Mouse (Mus musculus) MN1 (cell line): ENCODE measurements around the gene Tmprss11c.
A peak's percentile ranks its signal among the peaks of the same experiment; 100 is the strongest.
"Not testable (repeated sequence)": the region's sequence is repeated elsewhere in the genome, so short reads cannot be mapped to it uniquely, and the experiment has no call there.

Experiments
- DNase-seq: peaks from one replicate; pipeline ENCODE4 v3.0.0-alpha.2; 2016; ENCODE audit warnings: low spot score

The Tmprss11c gene

GRCm38 (mm10) chr5:86289208-86289607 lies at the start of gene Tmprss11c:
Gene Tmprss11c (minus strand): TSS chr5:86289308.
- no peak for DNase-seq

- DNase-seq = not testable (repeated sequence)
These were observed 29.2 kb upstream of the Tmprss11c start for GRCm38 (mm10) chr5:86318018-86318956.

GRCm38 (mm10) chr5:86306116-86306515 lies 17.0 kb upstream of the Tmprss11c start:
- no peak for DNase-seq

- DNase-seq = no peak
These were observed 14.8 kb upstream of the Tmprss11c start for GRCm38 (mm10) chr5:86303877-86304276.

- DNase-seq = no peak
These were observed 42.5 kb downstream of the Tmprss11c start for GRCm38 (mm10) chr5:86246559-86246958.

GRCm38 (mm10) chr5:86244880-86245279 lies 44.2 kb downstream of the Tmprss11c start:
- DNase-seq = no peak

GRCm38 (mm10) chr5:86244275-86244674 lies 44.8 kb downstream of the Tmprss11c start:
- DNase-seq = no peak

- no peak for DNase-seq
These were observed 61.8 kb downstream of the Tmprss11c start for GRCm38 (mm10) chr5:86227156-86227853.

GRCm38 (mm10) chr5:86197801-86198200 lies 91.3 kb downstream of the Tmprss11c start, which contains the start of gene Gnrhr:
Gene Gnrhr (minus strand): TSS chr5:86197901.
- no peak for DNase-seq

GRCm38 (mm10) chr5:86191356-86191755 lies 97.8 kb downstream of the Tmprss11c start:
- DNase-seq = peak; percentile 68

GRCm38 (mm10) chr5:86190770-86191169 lies 98.3 kb downstream of the Tmprss11c start:
- DNase-seq = peak; percentile 50

GRCm38 (mm10) chr5:86190290-86190689 lies 98.8 kb downstream of the Tmprss11c start:
- no peak for DNase-seq

GRCm38 (mm10) chr5:86187441-86187840 lies 101.7 kb downstream of the Tmprss11c start:
- DNase-seq = no peak
